Mouse (Mus musculus): ENCODE measurements around the gene Casq1. TPM values are rescaled to one million over a fixed set of nuclear protein-coding genes. Genes with fewer than 3 reads are reported as not detected.

Casq1 gene
- not detected for total RNA-seq (2023)

GRCm38 (mm10) chr1:172219451-172220406 lies at the start of gene Casq1:
Gene Casq1, minus strand, starts transcription at chr1:172219868.

GRCm38 (mm10) chr1:172261477-172262078 lies 41.9 kb upstream of the Casq1 start, which contains the start of gene Igsf8:
Gene Igsf8, plus strand, starts transcription at chr1:172261641.

GRCm38 (mm10) chr1:172258314-172258713 lies 38.6 kb upstream of the Casq1 start, which contains the start of gene Atp1a4:
Gene Atp1a4, minus strand, starts transcription at chr1:172258414.

GRCm38 (mm10) chr1:172206141-172206917 lies 13.3 kb downstream of the Casq1 start, which contains the start of gene Pea15a:
Gene Pea15a, minus strand, starts transcription at chr1:172206804.

Other genes starting within 250 kb of the Casq1 start
- gene Vangl2, start 191.4 kb downstream of the Casq1 start, total RNA-seq (2023), result 4.0 TPM
- gene Nhlh1, start 162.3 kb downstream of the Casq1 start, total RNA-seq (2023), result not detected
- gene Copa, start 137.3 kb downstream of the Casq1 start, total RNA-seq (2023), result 157 TPM
- gene Ncstn, start 137.1 kb downstream of the Casq1 start, total RNA-seq (2023), result 93.9 TPM
- gene Pex19, start 93.1 kb downstream of the Casq1 start, total RNA-seq (2023), result 48.9 TPM
- gene Dcaf8, start 71.8 kb downstream of the Casq1 start, total RNA-seq (2023), result 111 TPM
- 64.3 TPM for gene Pea15a, start 13.1 kb downstream of the Casq1 start, total RNA-seq (2023)
- gene Atp1a4, start 38.5 kb upstream of the Casq1 start, total RNA-seq (2023), result not detected
- gene Igsf8, start 41.8 kb upstream of the Casq1 start, total RNA-seq (2023), result 17.3 TPM
- not detected for gene Atp1a2, start 78.2 kb upstream of the Casq1 start, total RNA-seq (2023)
- 0.12 TPM for gene Kcnj9, start 109.5 kb upstream of the Casq1 start, total RNA-seq (2023)
- 0.61 TPM for gene Kcnj10, start 121.3 kb upstream of the Casq1 start, total RNA-seq (2023)
- 30.1 TPM for gene Pigm, start 156.7 kb upstream of the Casq1 start, total RNA-seq (2023)

Measured in CD8-positive naive resting alpha-beta T cell, adult 57 days (primary cell).